Mouse (Mus musculus) fat pad, adult 2 months (tissue): ENCODE measurements at regions not wholly inside any gene's neighbourhood (a gene's known extent, or its start where the extent isn't known, plus 50 kb on each side); places are given as distances from the start of the nearest gene placed in this dataset.
A peak's percentile ranks its signal among the peaks of the same experiment; 100 is the strongest.

Experiments
- DNase-seq: peaks from one replicate; pipeline ENCODE4 v3.0.0-alpha.2; 2011; ENCODE audit warnings: low read depth, low spot score; ENCODE audit errors: extremely low read depth

GRCm38 (mm10) chr13:107500776-107501489 is 479.0 kb upstream of the Kif2a start:
- no peak for DNase-seq

DNA sequence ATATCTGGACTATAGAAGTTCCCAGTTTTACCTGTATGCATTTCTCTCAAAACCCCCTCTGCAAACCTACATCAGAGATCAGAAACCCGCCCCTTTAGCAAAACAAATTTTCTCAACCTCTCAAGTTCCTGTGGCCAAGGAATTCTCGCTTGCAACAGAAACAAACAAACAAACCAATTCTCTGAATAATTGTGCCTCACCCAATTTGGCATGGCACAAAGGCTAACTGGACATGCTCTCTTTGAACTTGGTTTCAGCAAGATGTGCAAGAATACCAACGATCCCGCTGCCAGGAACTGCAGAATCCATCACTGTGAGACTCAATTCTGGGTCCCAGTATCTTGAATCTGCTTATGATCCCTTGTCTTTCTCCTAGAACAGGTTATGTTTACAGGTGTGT is 477.4 kb upstream of the Kif2a start:
- no peak for DNase-seq

DNA sequence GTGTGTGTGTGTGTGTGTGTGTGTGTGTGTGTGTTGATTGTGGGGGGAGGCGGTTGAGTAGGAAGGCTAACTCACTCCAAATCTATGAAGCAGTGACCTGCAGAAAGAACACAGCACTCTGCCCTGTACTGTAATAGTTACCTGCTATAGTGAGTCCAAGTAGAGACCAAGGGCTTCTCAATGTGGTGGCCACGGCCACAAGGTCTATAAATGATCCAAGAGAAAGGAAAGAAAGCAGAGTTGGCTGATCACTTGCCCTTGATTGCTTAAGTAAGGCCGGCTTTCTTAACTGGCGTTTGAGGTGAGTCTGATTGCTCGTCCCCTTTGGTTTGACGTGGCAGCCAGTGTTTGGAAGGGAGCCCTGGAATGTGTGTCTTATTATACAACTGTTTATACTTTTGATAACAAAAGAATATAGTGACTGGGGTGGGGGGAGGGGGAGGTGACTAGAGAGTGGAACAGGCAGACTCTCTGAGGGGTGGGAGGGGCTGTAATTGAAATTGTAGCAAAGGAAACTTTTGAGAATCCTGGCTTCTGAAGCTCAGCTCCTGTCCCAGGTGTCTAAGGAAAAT is 473.3 kb upstream of the Kif2a start:
- DNase-seq = no peak

DNA sequence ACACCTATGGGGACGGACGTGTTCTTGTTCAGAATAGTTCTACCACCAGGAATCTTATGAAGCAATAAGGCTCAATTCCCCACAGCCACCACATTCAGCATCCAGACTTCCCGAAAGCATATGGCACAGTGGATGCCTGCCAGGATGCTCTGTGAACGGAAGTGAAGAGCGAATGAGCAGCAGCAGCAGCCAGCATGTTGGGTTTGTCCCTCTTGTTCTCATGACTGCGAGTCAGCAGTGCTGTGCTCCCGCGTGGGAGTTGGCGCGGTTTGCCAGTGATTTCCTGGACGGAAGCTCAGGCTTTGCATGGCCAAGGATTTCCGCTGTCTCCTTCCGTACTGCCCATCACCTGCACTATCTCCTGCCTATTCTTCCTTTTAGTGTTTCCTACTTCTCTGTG is 471.8 kb upstream of the Kif2a start:
- DNase-seq = no peak

DNA sequence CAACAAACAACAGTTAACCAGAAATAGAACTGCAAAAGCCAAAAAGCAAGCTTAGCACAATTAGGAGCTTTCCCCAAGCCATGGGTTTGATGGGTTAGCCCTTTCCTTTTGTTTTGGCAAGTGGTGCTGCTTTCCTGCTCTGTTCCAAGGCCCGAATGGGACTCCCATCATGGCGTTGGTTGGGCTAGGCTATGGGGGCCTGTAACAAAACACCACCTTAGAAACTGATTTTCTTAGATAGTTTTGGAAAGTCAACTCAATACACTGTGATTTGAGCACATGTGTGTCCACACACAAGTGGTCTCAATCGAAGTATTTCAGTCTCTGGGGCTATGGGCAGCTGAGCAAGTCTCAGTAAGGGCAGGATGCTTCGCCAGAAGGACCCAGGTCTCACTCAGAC is 470.5 kb upstream of the Kif2a start:
- no peak for DNase-seq

DNA sequence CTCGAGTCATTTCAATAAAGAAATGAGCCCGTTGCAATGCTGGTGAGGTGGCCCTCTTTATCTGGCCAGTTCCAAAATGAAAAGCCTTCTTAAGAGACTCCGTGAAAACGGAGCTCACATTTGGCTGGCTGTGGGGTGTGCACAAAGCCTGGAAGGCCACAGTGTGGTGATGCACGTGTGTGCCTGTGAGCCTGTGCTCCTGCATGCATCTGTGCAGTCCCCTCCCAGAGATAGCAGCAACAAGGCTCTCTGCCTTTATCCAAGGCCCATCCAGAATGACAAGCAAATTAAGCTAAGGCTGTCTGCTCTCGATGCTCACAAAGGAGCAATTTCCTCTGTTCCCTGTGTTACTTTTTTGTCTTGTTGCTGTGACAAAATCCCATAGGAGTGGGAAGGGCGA is 469.5 kb upstream of the Kif2a start:
- no peak for DNase-seq

DNA sequence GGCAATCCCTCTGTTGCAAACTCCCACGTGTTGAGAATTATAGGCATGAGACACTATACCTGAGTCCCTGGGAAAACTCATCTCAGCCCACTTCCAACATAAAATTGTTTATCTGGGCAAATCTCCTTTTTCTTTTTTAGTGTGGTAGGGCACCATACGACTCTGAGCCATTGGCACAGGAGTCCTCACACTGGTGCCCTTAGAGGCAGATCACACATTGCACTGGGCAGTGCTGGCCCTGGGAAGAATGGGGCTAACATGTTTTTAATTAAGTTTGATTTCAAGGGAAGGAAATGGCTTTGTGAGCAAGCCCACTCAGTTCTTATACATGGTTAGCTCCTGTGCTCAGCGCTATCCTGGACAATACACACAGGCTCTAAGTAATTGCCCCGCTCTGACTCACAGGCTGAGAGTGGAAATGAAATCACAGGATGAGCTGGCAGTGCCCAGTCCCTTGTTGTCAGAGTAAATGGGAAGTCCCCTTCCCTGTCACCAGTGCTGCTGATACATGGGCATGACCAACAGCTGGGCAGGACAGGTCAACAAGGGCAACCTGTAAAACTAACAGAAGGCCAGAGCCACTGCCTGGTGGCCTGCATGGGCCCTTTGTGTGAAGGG is 463.6 kb upstream of the Kif2a start:
- DNase-seq = no peak

DNA sequence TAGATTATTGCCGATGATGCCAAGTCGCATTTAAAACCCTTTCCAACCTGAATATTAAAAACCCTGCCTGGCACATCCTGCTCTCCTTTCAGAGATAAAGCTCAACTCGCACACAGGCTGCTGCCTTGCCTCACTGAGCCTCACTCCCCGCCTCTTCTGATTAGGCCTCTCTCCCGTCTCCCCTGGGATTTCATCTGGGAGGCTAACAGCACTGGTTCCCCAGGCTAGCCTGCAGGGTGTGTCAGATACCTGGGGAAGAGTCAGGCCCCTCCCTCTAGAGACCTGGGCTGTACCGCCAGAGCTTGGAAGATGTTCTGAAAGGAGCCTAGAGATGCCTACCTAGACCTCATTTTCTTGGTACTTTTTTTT is 462.7 kb upstream of the Kif2a start:
- no peak for DNase-seq

DNA sequence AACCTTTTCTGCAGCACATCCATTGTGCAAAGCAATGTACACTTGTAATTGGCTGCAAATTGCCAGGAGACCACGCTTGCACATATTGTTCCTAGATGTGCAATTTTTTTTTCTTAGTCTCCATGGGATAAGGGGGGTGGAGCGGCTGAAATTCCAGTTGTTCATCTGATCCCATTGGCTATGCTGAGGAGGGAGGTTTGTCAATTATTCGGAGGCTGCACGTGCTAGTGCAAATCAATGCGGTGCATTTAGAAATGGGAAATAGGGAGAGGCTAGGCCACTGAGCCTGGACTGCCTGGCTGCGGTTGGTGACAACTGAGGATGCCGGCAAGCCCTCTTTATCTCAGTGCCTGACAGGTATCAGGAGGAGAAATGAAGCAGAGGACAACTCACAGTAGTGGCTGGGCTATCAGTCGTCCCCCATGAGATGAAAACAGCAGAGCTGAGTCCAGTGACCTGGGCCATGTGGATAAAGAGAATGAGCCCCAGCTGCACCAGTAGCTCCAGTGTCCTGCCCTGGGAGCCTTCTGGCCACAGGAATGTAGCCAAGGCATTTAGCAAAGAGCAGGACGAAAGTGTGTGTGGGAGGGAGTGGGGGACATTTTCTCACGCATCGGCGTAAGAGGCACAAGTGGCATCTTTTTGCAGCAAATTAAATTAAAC is 462.2 kb upstream of the Kif2a start:
- DNase-seq = no peak

DNA sequence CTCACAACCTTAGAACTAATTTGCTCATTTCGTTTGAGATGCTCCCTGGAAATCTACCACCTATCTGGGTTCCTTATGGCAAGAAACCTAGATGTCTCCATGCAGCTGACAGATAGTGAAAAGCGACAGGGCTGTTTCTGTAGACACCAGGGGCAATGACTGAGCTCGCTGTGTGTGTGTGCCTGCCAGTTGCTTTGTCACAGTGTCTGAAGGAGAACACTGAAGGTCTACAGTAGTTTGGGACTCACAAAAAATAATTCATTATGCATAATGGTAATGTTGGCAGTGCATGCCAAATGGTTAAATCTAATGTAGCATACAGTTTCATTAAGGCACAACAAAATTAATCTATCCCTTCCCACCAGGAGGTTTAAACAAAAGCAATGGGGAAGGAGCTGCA is 453.2 kb upstream of the Kif2a start:
- DNase-seq = no peak

- peak; percentile 76 for DNase-seq
Measured at GRCm38 (mm10) chr13:107469491-107470276, 447.8 kb upstream of the Kif2a start.

DNA sequence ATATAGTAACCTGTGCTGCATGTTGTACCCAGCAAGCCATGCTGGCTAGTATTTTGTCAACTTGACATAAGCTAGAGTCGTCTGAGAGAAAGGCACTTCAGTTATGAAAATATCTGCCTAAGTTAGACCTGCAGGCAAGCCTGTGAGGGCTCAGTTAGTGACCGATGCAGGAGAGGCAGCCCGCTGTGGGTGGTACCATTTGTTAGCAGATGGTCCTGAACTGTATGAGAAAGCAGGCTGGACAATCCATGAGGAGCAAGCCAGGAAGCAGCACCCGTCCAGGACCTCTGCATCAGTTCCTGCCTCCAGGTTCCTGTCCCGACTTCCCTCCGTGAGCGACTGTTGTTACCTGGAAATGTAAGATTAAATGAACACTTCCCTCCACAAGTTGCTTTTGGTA is 440.9 kb upstream of the Kif2a start:
- DNase-seq = no peak

GRCm38 (mm10) chr13:107461048-107461912 is 439.4 kb upstream of the Kif2a start:
- no peak for DNase-seq

GRCm38 (mm10) chr13:107458730-107459129 is 436.8 kb upstream of the Kif2a start:
- no peak for DNase-seq

DNA sequence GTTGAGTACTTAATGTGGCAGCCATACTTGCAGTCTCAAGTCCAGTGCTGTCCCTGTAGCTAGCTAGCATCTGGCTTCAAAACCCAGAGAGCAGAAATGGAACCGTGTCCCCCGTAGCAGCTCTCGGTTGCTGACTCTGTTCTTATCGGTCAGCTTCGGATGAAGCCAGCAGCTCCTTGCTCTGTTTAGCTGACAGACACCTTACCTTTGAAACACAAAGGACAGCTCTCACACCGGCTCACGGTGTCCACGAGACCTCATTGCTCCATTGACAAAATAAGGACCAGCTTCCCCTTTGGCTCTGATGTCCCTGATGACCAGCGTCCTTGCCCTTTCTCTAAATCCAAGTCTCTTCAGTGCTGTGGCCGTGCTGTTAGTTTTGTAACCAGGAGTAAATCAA is 435.3 kb upstream of the Kif2a start:
- no peak for DNase-seq

- DNase-seq = no peak
Measured at GRCm38 (mm10) chr13:107456394-107456793, 434.5 kb upstream of the Kif2a start.

DNA sequence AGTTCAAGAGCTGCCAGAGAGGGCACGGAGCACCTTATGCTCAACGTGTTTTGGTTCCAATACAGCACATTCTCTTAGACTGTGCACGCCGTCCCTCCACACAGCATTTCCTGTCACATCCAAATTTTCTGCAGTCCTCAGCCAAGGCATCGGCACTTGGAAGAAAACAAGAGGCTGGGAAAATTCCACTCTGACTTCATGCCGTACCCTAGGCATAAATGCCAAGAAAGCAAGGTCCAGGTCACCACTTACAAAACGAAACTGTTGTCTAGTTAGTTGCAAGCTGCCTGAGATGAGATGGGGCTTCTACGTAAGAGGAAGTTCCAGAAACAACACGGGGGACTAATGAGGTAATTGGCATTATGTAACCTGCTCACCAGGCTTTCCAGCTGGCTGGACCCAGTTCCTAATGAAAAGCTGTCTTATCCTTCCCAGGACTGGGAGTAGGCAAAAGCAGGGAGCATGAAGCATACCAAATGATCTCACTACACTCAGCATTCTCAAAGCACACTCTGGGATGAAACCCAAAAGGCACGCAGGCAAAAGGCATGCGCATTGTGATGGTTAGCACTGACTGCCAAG is 427.8 kb upstream of the Kif2a start:
- DNase-seq = no peak

DNA sequence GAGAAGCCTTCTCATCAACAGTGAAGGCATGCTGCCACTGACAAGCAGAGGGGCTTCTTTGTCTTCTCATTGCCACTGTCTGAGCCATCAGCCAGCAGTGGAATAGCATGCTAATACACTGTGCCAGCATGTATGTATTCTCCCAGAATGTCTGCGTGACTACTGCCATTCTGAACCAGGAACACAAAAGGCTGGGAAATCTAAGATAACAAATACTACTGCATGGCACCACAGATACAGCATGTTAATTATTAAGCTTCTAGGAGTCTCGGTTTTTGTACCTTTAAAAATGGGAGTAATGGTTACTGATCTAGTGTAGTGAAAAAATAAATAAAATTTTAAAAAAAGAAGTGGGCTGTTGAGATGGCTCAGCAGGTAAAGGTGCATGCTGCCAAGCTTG is 425.9 kb upstream of the Kif2a start:
- DNase-seq = no peak

DNA sequence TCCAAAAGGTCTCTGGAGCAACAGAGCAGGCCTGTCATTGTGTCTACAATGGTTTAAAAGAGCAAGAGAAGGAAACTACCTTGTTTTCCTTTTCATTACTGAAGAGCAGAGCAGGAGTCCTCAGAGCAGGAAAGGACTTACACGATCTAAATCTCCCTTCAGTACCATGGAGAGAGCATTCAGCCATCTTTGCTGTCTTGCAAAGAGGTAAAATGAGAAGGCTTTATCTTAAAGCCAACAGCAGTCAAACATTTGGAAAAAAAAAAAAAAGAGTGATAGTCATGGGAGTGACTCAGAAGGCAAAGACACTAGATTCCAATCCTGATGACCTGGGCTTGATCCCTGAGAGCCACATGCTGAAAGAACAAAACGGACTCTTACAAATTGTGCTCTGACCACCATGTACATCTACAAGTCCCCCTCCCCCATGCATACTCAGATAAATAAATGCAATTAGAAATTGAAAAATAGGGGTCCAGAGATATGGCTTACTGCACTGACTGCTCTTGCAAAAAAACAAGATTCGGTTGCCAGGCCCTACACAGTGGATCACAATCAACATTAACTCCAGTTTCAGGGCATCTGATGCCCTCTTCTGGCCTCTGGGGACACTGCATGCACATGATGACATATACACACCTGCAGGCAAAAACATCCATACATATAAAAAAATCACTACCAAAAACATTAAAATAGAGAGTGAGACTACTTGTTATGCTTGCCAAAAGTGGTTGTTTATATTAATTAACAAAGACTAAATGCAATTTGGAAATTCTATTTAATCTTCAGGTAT is 397.6 kb upstream of the Kif2a start:
- no peak for DNase-seq
